Mouse (Mus musculus) testis, adult 2 months (tissue): ENCODE measurements around the gene Gkn3.

Source experiments
- CTCF ChIP-seq: fragments of 200-500 bp; IDR thresholded peaks from 2 replicates; pipeline ENCODE4 v1.5.1; 2012; ENCODE audit warnings: low read depth, mild to moderate bottlenecking, inconsistent platforms, low read length, moderate library complexity; ENCODE audit not compliant: control insufficient read depth, insufficient read depth, insufficient replicate concordance
- POLR2A ChIP-seq: fragments of 200-500 bp; IDR thresholded peaks from 2 replicates; pipeline ENCODE4 v1.6.1; 2012; ENCODE audit warnings: low read depth, mild to moderate bottlenecking, inconsistent platforms, low read length, moderate library complexity; ENCODE audit not compliant: control insufficient read depth

DNA sequence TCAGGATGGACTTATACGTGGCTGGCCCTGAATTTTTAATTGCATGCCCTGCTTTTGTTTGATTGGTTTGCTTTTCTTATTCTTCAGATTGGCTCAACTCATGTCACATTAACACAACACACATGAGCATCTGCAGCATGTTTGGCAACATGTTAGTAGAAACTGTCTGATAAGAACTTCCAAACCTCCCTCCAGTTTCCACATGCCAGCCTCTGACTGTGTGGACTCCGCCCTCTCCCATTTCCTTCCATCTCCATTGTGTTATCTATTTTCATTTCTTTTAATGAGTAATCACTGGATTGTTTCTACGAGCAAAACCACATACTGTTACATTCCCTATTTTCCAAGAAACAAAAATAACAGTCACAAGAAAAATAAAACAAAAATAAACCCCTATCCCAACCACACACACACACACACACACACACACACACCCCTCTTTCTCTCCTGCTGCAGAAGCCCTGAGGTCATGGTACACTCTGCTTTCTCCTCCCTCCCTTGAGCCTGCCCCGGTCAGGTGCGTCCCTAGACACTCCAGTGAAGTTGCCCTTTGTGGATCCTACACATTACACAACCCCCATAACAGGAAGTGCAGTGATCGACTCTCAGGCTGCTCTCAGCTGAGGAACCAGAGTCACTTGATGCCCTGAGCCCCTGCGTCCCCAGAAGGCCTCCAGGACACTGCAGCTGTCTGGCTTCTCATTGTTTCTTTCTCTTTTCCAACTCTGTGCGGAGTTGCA is 4.9 kb upstream of the Gkn3 start:
- TF ChIP-seq CTCF (no peak), POLR2A (no peak)
